Mouse (Mus musculus) bone marrow, adult 2 months (tissue): ENCODE measurements at regions not wholly inside any gene's neighbourhood (a gene's known extent, or its start where the extent isn't known, plus 50 kb on each side); places are given as distances from the start of the nearest gene placed in this dataset.

Source experiments
- H3K27ac ChIP-seq: fragments of 200-500 bp; 2 replicates; pipeline ENCODE4 v1.5.1; 2012; ENCODE audit warnings: low read depth, mild to moderate bottlenecking, control low read depth, inconsistent platforms, low read length; ENCODE audit not compliant: control insufficient read depth, poor library complexity, insufficient read depth
- H3K4me1 ChIP-seq: fragments of 200-500 bp; 2 replicates; pipeline ENCODE4 v1.6.1; 2011; ENCODE audit warnings: low read length; ENCODE audit not compliant: control insufficient read depth, insufficient read depth
- H3K4me3 ChIP-seq: fragments of 200-500 bp; replicated peaks from 2 replicates; pipeline ENCODE3; 2011; ENCODE audit warnings: mild to moderate bottlenecking, low read depth, low read length, control low read depth; ENCODE audit not compliant: control insufficient read depth
- CTCF ChIP-seq: fragments of 200-500 bp; IDR thresholded peaks from 2 replicates; pipeline ENCODE4 v1.5.1; 2011; ENCODE audit warnings: low read length, control low read depth; ENCODE audit not compliant: control insufficient read depth, insufficient read depth
- POLR2A ChIP-seq: fragments of 200-500 bp; IDR thresholded peaks from 2 replicates; pipeline ENCODE4 v1.6.1; 2011; ENCODE audit warnings: low read depth, mild to moderate bottlenecking, control low read depth, low read length, borderline replicate concordance; ENCODE audit not compliant: control insufficient read depth
- WGBS: fragments of 180-500 bp; shearing (Covaris S2); methylation state at CpG from one replicate; pipeline ENCODE4 v1.1.7; 2018; 5-methylcytosine and 5-hydroxymethylcytosine counted together

DNA sequence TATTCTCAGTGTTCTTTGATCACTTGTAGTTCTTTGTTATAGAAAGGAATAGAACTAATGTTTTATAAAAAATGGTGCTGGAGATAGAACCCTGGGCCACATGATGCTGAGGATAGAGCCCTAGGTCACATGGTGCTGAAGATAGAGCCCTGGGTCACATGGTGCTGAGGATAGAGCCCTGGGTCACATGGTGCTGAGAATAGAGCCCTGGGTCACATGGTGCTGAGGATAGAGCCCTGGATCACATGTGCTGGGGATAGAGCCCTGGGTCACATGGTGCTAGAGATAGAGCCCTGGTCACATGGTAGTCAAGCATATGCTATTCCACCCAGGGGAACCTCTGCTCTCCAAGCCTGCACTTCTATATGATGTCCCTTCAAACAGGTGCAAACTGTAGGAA, 337.5 kb upstream of the Adamts16 start:
- Histone ChIP-seq H3K4me3 (no peak overlapping the region), H3K27ac (no peak overlapping the region), H3K4me1 (no peaks in the 10 kb centered on the region)
- TF ChIP-seq CTCF (no peak), POLR2A (no peak)

DNA sequence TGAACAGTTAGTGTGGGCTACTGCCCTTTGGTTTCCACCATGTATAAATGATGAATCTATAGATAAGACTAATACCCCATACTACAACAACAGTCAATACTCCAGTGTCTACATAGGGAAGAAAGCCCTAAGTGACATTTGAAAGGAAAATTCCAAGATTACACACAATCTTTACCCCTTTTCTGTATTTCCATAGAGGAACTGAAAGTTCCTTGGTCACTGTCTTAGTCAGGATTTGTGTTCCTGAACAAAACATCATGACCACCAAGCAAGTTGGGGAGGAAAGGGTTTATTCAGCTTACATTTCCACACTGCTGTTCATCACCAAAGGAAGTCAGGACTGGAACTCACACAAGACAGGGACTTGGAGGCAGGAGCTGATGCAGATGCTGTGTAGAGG, 332.7 kb upstream of the Adamts16 start:
- H3K27ac ChIP-seq = no peak overlapping the region
- TF ChIP-seq POLR2A = no peak
- TF ChIP-seq CTCF = no peak
- H3K4me1 ChIP-seq = no peaks in the 10 kb centered on the region
- no peak overlapping the region for H3K4me3 ChIP-seq

DNA sequence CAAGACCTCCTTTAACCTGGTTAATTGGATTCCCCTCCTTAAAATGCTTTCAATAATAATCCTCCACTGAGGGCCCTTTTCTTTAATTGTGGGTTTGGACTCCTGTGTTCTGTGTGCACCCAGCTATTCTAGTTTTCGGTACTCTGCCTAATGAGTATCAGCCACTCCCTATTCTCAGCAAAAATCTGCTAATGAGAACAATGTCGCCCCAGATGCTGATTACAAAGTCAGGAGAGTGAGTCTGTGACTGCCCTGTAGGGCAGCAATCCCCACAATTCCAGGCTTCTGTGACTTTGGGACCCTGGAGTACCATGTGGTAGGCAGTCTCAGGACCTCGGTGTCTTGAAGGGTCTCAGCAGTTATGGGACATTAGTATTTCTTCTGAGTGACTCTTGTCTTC, 324.6 kb upstream of the Adamts16 start:
- Histone ChIP-seq H3K4me1 (no peaks in the 10 kb centered on the region), H3K27ac (no peak overlapping the region), H3K4me3 (no peak overlapping the region)
- 68% methylated on average over 3 of the region's 3 CpGs for WGBS
- no peak for TF ChIP-seq POLR2A
- no peak for TF ChIP-seq CTCF

DNA sequence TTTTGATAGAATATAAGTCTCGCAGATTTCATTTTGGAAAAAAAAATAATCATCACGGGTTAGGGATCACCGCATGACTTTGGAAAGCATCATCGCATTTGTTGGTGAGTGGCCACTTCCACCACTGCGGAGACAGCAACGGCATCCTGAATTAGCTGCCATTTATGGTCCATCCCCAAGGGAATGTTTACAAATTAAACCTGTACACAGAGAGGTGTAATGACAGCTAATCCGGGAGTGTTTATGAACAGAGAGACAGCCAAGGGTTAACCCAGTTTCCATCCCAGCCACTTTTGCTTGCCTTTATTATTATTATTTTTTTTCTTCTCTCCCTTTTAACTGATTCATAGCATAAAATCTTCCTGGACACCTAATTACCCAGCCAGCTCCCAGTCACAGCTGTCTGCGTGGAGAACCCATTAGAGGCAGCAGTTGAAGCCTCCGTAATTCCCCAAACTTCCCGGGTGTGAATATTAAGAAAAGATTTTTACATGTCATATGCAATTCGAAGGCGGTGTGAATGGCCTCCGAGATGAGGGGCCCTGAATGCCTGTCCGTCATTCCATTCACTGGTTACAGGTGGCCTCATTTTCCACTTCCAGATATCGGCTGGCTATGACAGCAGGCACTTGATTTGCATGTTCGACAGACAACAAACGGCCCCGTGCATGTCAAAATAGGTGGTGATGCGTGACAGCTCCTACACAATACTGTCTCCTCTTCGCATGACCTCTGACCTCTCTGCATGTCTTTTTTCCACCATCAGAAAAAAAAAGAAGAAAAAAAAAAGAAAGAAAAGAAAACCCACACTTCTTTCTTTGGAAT, 323.7 kb upstream of the Adamts16 start:
- H3K4me1 ChIP-seq = no peaks in the 10 kb centered on the region
- no peak overlapping the region for H3K4me3 ChIP-seq
- 78% methylated on average over 20 of the region's 20 CpGs for WGBS
- H3K27ac ChIP-seq = no peak overlapping the region
- TF ChIP-seq CTCF (no peak), POLR2A (no peak)

DNA sequence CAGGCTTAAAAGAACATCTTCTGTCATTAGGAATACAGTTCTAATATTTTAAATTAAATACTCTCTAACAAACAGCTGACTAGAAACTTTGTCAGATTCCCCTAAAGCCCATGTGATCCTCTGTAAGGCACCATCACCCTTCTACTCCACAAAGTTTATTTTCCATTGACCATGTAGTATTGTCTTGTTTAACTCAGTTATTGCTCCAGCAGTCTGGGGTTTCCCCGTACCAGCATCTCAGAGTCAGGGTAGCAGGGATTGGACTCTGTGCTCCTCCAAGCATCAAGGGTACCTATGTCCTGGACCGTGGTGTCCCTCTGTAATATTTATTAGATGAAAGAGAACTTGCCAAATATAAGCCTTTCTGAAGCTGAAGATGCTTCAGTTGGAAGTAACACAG, 322.4 kb upstream of the Adamts16 start:
- no peak for TF ChIP-seq POLR2A
- no peak for TF ChIP-seq CTCF
- Histone ChIP-seq H3K4me1 (no peaks in the 10 kb centered on the region), H3K27ac (no peak overlapping the region), H3K4me3 (no peak overlapping the region)
- WGBS = 70% methylated on average over 2 of the region's 2 CpGs

DNA sequence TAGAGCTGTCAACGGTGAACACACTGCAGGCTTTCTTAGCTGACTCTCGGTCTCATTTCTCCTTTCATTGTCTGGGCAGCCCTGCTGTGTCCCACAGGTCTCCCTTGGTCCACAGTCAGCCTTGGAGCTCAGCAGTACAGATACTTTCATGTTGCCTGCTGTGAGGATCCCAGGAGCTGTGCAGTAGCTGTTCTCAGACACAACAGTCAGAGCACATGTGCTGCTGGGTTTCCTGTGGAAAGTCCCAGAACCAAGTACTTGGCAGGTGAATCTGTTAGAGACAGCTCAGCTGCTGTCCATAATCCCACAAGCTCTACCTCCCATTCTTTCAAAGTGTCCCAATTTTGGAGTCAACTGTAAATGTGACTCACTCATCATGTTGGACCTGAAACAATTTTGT, 321.3 kb upstream of the Adamts16 start:
- WGBS = 76% methylated on average over 2 of the region's 2 CpGs
- Histone ChIP-seq H3K4me1 (no peaks in the 10 kb centered on the region), H3K27ac (no peak overlapping the region), H3K4me3 (no peak overlapping the region)
- TF ChIP-seq POLR2A = no peak
- no peak for TF ChIP-seq CTCF

DNA sequence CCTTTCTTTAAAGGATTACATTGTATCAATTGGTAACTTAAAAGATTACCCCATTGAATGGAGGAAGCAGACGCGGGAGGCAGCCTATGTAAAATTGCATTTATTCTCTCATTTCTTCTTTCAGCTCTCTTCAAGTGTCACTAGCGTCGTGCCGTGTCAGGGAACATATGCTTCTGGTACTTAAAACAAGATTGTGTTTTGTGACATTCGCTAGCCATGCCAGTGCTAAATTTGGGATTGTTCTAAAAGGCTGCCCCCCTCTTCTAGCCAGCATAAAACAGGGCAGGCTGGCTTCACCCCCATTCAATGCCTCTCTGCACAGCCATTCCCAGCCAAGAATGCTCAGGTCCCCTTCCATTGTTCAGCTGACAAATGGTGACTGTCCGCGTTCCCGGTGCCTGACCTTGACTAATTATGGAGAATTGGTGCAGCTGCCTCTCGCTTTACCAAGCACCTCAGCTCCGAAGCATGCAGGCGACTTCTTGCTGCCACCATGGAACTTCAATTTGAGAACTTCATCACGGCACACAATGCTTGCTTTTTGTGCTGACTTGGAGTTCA, 316.8 kb upstream of the Adamts16 start:
- no peaks in the 10 kb centered on the region for H3K4me1 ChIP-seq
- WGBS = 75% methylated on average over 13 of the region's 13 CpGs
- H3K27ac ChIP-seq = no peak overlapping the region
- no peak for TF ChIP-seq POLR2A
- TF ChIP-seq CTCF = no peak
- H3K4me3 ChIP-seq = no peak overlapping the region

DNA sequence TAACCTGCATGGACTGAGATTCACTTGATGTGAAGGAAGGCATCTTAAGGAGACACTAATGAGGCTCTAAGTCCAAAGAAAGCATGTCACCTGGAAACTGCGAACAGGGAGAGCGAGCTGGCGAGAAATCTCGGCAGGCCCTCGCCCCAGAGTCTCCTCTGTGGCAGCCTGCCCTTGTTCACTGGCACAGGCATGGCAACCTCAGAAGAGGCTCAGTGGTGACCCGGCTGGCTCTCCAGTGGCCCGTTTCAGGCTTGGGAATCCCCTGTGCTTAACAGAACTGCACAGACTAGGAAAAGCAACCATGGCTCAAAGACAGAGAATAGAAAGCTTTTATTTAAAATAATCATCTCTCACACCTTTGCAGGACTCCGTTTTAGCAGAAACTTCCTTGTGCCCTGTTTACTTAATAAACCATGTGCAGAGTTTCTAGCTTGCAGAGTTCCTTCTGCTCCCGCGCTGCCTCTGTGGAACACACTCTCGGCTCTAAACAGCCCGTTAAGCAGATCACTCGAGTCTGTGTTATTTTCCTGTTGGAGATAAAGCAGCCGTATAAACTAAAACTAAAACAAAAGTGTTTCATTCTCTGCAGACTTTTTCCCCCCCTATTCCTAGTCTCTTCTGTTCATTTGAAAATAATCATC, 316.2 kb upstream of the Adamts16 start:
- 59% methylated on average over 14 of the region's 14 CpGs for WGBS
- TF ChIP-seq POLR2A = no peak
- no peak for TF ChIP-seq CTCF
- no peaks in the 10 kb centered on the region for H3K4me1 ChIP-seq
- H3K4me3 ChIP-seq = no peak overlapping the region
- H3K27ac ChIP-seq = no peak overlapping the region
